Mouse (Mus musculus): ENCODE data around the gene Otud7b.

- TF ChIP-seq CTCF (IDR thresholded peaks at IDR 0.05; ENCODE audit: low read depth, low read length): no peak
- no peak for TF ChIP-seq POLR2A (IDR thresholded peaks at IDR 0.05; ENCODE audit: extremely low read depth, insufficient read depth, low read length)
Observed at GRCm38 (mm10) chr3:96082714-96083508, 21.4 kb upstream of the Otud7b start.
